Mouse (Mus musculus): ENCODE measurements at regions not wholly inside any gene's neighbourhood (a gene's known extent, or its start where the extent isn't known, plus 50 kb on each side); places are given as distances from the start of the nearest gene placed in this dataset.

- no peaks in the 10 kb centered on the region for H3K36me3 ChIP-seq (replicated peaks)
- DNase-seq (ENCODE audit: low spot score): no peak
- peaks cover 95% of the 10 kb centered on the region for H3K9me3 ChIP-seq (replicated peaks)
- TF ChIP-seq CTCF (IDR thresholded peaks at IDR 0.05; ENCODE audit: low read depth, low read length): no peak
- no peak for TF ChIP-seq POLR2AphosphoS5 (IDR thresholded peaks at IDR 0.05; ENCODE audit: insufficient replicate concordance, low read depth, low read length)
- TF ChIP-seq GATA2 (IDR thresholded peaks at IDR 0.05; ENCODE audit: borderline replicate concordance, low read depth, low read length): no peak
- no peak for TF ChIP-seq GATA1 (IDR thresholded peaks at IDR 0.05; ENCODE audit: borderline replicate concordance, low read length)
- no peak for TF ChIP-seq TAL1 (conservative IDR thresholded peaks at IDR 0.05; ENCODE audit: low read depth, low read length)
- H3K27me3 ChIP-seq (ENCODE audit: insufficient read depth, low read length): no peaks in the 10 kb centered on the region
- H3K4me1 ChIP-seq (ENCODE audit: insufficient read depth, low read depth, low read length): no peaks in the 10 kb centered on the region
- H3K4me3 ChIP-seq (ENCODE audit: low read depth, low read length): no peak overlapping the region
- no peak for ATAC-seq (ENCODE audit: extremely low read depth, insufficient number of reproducible peaks, low FRiP score, poor library complexity, severe bottlenecking)
These were observed 61.2 kb upstream of the Gjb5 start for GRCm38 (mm10) chr4:127419062-127419785.

- no peaks in the 10 kb centered on the region for H3K36me3 ChIP-seq (replicated peaks)
- no peak for ATAC-seq (ENCODE audit: extremely low read depth, insufficient number of reproducible peaks, low FRiP score, poor library complexity, severe bottlenecking)
- TF ChIP-seq GATA1 (IDR thresholded peaks at IDR 0.05; ENCODE audit: borderline replicate concordance, low read length) (no peak), CTCF (IDR thresholded peaks at IDR 0.05; ENCODE audit: low read depth, low read length) (no peak), GATA2 (IDR thresholded peaks at IDR 0.05; ENCODE audit: borderline replicate concordance, low read depth, low read length) (no peak), POLR2AphosphoS5 (IDR thresholded peaks at IDR 0.05; ENCODE audit: insufficient replicate concordance, low read depth, low read length) (no peak), TAL1 (conservative IDR thresholded peaks at IDR 0.05; ENCODE audit: low read depth, low read length) (no peak)
- peaks cover 85% of the 10 kb centered on the region for H3K9me3 ChIP-seq (replicated peaks)
- no peak overlapping the region for H3K4me3 ChIP-seq (ENCODE audit: low read depth, low read length)
- no peaks in the 10 kb centered on the region for H3K27me3 ChIP-seq (ENCODE audit: insufficient read depth, low read length)
- no peak for DNase-seq (ENCODE audit: low spot score)
- H3K4me1 ChIP-seq (ENCODE audit: insufficient read depth, low read depth, low read length): no peaks in the 10 kb centered on the region
These were observed 58.9 kb upstream of the Gjb5 start for GRCm38 (mm10) chr4:127416906-127417305.

- no peak for TF ChIP-seq GATA1 (IDR thresholded peaks at IDR 0.05; ENCODE audit: borderline replicate concordance, low read length)
- TF ChIP-seq POLR2AphosphoS5 (IDR thresholded peaks at IDR 0.05; ENCODE audit: insufficient replicate concordance, low read depth, low read length): no peak
- no peak for TF ChIP-seq GATA2 (IDR thresholded peaks at IDR 0.05; ENCODE audit: borderline replicate concordance, low read depth, low read length)
- no peak for TF ChIP-seq CTCF (IDR thresholded peaks at IDR 0.05; ENCODE audit: low read depth, low read length)
- TF ChIP-seq TAL1 (conservative IDR thresholded peaks at IDR 0.05; ENCODE audit: low read depth, low read length): no peak
- no peak for ATAC-seq (ENCODE audit: extremely low read depth, insufficient number of reproducible peaks, low FRiP score, poor library complexity, severe bottlenecking)
- Histone ChIP-seq H3K4me3 (ENCODE audit: low read depth, low read length) (no peak overlapping the region), H3K4me1 (ENCODE audit: insufficient read depth, low read depth, low read length) (no peaks in the 10 kb centered on the region), H3K36me3 (replicated peaks) (no peaks in the 10 kb centered on the region), H3K27me3 (ENCODE audit: insufficient read depth, low read length) (no peaks in the 10 kb centered on the region), H3K9me3 (replicated peaks) (peaks cover 85% of the 10 kb centered on the region)
- no peak for DNase-seq (ENCODE audit: low spot score)
These were observed 56.3 kb upstream of the Gjb5 start for GRCm38 (mm10) chr4:127413997-127414964.

All from G1E (cell line).